Mouse (Mus musculus) kidney, adult 8-10 months (tissue): ENCODE measurements at regions not wholly inside any gene's neighbourhood (a gene's known extent, or its start where the extent isn't known, plus 50 kb on each side); places are given as distances from the start of the nearest gene placed in this dataset.

ENCODE experiments used
- DNase-seq, 2 experiments: peaks; one replicate each; pipeline ENCODE4 v3.0.0; 2022

DNA sequence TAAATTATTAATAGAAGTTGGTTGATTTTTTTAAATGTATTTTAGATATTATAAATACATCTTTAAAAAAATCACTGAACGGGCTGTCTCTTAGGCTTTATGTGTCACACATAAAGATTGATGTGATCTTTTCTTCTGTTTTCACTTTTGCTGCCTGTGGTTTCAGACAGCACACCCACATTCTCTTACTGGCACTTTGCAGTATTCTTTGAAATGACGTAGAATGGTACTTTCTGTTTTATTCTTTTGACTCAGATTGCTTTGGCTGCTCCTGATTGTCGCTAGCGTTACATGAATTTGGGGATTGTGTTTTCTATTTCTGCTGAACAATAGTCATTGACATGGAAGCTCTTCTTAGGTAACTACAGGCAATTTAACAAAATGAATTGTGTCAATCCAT lies 415.4 kb upstream of the Rag2 start:
- no peak for DNase-seq

DNA sequence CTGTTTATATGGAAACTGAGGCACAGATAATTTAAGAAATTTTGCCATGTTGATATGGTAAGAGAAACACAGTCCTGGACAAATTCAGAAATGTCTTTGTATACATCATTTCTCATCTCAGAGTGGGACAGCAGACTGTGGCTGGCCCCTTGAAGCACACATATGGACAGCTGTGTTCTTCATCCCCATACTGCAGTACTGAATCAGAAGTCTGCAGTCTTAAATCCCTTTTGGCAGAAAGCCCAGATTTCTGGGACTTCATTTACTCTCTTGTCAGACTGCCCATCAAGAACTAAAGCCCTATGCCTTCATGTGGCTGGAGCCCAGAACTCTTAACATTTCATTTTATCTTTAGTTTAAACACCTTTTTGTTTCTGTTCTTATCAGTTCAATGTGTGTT lies 403.8 kb upstream of the Rag2 start:
- no peak for DNase-seq

DNA sequence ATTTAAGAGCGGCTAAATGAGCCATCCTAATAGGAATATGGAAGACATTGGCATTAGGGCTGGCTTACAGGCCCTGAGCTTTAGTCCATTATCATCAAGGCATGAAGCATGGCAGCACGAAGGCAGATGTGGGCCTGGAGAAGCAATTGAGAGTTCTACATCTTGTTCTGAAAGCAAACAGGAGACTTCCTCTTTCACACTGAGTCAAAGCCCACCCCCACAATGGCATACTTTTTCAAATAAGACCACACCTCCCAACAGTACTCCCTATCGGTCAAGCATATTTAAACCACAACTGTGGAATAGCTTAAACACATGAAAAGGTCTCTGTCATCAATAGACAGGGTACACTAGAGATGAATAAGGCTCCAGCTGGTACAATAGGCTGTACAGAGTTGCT lies 381.5 kb upstream of the Rag2 start:
- no peak for DNase-seq

DNA sequence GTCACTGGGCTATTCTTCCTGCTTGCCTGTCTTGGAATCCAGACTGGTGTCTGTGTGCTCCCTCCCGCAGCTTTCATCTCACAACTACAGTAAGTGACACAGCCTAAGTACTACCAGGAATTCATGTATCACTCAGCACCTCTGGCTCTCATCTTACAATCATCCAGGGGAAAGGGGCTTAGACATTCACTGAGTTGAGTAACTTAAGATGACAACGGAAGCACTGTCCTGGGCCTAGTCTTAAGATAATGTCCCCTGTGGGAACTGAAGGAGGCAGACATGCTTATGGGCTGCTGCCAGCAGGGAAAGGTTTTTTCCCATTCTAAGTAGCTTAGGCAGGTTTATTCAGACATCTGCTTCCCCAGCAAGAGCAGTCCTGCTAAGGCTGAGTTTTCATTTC lies 377.4 kb upstream of the Rag2 start:
- DNase-seq, result no peak

DNA sequence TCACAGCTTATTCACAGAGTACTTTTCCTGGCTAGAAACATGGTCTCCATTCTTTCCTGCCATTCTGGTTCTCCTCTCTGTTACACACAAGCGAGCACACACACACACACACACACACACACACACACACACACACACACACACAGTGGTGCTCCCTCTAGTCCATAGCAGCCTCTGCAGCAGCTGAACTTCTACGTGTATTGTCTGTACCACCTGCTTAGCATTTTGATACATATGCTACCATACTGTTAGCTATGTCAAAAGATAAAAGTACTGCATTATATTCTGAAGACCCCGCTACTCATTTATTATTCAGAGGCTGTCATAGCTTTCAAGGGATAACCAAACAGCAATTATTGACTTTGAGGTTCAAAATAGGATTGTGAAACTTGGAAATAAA lies 372.3 kb upstream of the Rag2 start:
- DNase-seq, result no peak

DNA sequence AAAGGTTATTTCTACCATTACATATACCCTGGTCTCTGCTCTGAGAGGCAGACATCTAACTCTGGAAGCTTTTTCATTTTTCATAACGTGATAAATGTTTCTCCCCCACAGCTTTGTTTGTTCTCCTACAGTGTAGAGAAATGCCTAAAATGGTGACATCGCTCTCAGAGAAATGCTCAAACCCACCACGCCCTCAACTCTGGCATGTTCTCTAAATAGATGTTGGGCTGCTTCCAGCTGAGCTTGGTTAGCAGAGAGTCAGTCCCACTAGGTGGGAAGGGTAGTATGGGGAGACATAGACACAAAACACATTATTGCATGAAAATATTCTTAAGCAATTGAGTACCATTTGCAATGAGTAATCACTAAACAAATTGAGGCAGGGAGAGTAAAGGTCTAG lies 368.1 kb upstream of the Rag2 start:
- DNase-seq, result no peak

DNA sequence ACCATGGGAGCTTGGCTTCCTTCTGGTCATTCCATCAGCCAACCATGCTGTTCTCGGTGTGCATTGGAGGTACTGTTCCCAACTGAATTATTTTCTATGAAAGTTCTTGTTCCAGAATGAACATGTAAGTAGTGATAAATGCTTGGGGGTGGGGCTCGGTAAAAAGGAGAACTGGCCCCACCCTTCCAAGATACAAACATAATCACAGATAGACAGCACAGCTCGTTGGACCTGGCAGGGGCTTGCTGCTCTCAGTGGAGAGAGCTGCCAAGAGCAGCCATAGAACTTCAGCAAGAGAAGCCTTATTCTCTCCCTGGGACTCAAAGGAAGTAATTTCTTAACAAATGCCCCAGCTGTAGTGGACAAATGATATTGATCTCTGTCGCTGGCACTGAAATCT lies 360.6 kb upstream of the Rag2 start:
- DNase-seq, result no peak

DNA sequence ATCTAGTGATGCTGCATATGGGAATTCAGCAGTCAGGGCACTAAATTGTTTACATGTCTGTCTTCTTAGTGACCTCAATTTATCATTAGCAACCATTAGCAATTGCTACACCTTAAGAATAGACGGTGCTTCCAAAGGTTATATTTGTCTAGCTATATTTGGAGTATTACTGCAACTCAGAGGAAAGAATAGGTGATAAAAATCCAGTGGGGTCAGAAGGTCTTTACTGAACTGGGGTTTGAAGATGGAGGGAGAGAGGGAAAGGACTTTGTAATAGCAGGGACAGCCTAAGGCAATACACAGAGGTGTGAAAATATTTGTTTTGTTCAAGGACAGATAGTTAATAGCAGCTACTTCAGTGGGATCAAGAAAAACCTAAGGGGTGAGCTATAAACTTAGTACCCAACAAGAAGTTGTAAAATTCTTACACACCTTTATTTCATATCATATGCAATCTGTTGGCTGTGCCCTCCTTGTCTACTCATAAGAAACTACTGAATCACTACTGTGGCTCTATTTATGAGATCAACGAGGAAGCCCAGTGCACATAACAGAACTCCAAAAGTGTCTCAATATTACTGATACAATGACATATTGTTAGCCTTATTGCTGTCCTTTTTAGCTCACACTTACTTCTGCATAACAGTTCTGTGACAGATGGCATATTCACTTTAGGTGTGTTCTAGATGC lies 357.7 kb upstream of the Rag2 start:
- DNase-seq, result no peak

DNA sequence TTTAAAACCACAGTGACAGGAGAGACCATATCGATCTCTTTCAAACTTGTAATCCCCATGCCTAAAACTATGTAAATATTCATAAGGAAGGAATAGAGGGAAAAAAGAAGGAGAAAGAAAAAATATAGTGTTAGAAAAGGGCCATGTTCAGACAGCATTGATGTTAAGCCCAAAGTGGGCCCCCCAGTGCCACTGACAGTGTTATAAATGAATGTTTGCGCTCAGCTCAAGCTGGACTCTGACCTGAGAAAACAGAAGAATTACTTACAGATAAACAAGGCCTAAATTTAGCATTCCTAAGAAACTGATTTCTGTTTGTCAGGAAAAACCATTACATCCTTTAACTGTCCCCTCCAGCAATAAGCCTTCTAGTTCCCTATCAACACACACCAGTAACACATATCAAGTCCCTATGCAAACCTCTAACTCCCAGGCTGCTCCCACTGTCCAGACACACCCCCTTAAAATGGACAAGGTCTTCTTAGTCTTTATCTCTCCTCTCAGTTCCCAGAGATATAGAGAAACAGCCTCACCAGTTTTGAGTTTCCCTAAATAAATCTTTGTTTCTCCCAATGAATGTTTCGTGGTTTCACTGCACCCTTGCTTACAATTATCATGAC lies 350.4 kb upstream of the Rag2 start:
- DNase-seq, result no peak

DNA sequence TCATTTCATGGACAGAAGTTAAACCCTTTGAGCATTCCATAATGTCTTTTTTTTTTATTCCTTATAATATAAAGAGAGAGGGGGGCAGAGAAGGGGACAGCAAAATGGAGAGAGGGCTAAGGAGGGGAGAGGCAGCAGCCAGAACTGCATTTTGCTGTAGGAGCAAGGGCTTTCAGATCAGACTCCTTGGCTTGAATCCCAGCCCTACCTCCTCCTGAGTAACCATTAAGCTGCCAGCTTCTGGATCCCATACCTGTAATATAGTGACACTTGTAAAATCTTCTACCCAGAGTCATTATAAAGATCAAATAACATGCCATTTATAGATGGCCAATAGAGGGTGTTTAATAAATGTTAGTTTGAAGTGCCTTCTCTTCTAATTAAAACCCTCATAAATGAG lies 339.6 kb upstream of the Rag2 start:
- no peak for DNase-seq

DNA sequence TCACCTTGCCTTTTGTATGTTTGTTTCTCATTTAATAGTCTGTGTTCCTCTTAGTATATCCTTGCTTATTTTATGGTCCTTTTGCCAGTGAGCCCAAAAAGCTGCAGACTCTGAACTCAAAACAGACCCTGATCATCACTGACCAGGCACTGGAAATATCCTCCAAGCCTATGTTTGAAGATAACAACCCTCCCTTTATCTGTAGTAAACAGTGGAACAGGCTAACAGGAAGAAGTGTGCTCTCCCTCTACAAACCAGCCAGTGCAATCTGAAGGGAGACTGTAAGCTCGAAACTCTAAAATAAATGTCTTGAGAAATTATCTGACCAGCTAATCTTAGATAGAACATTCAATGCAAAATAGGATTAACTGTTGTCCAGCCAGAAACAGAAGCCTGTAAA lies 336.4 kb upstream of the Rag2 start:
- no peak for DNase-seq

DNA sequence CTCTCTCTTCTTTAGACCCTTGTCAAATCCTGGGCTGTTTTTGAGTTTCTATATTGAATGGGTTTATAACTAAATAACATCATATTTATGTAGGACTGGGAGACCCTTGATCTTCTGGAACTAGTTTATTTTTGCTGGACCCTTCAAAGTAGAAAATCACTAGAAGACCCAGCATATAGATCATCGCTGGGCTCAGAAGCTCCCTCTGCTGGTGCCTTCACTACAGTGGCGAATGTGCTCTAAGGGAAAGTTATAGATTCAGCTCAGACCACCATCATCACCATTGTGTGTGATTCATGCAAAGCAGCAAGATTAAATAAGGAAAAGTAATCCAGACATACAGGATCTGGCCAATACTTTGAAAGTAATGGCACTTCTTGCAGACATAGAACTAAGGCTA lies 335.4 kb upstream of the Rag2 start:
- DNase-seq, result no peak

DNA sequence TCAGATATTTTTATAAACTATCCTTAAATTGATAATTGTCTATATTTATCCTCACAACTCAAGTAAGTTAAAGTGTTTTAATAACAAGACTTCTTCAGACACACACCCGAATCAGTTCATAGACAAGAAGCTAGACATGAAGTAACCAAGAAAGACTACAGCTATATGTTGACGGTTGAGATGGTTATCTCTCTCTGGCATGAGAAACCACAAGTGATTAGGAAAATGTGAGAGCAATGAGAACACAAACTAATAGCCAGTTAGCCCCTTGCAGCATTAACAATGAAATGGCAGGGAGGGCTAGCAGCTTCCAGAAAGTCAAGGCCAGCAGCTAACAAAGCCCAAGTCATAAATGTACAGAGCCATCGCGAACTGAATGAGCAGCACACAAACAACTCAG lies 333.8 kb upstream of the Rag2 start:
- no peak for DNase-seq

DNA sequence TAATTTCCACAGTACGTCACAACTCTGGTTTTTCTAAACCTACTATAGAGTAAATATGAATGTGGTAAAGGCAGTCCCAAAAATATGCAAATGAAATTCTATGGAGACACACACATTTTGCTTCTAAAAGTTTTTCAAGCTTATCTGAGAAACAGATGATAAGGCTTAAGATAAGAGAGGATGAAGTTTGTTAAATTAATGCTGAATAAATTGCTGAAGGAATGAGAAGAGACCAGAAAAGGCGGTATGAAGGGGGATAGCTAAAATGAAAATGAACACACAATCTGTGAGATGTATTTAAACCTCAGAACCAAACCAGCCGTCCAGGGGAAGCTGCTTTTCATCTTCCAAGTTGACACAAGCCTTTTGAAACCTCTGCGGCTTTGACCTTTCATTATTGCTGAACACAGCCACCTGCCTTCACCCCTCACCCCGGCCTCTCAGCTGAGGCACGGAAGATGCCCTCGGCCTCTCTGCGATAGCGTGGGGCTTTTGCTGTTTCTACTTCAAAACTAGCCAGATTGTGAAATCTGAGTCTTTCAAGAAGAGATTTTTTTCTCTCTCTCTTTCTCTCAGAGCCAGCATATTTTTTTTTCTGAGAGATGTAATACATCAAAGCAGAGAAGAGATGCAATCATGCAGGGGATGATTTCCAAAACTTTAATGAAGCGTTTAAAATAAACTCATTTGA lies 328.7 kb upstream of the Rag2 start:
- no peak for DNase-seq

DNA sequence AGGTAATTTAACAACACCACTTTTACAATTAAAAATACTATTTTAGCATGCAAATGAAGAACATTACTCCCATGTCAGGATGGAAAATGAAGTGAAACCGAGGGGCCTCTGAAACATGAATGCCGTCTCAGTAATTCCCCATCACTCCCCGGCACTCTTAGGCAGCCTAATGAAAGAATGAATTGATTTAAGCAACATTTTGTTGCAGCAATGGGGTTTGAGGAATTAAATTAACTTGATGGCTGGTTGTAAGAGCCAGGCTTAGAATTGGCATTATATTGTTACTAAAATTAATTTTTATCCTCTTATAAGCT lies 328.2 kb upstream of the Rag2 start:
- no peak for DNase-seq

DNA sequence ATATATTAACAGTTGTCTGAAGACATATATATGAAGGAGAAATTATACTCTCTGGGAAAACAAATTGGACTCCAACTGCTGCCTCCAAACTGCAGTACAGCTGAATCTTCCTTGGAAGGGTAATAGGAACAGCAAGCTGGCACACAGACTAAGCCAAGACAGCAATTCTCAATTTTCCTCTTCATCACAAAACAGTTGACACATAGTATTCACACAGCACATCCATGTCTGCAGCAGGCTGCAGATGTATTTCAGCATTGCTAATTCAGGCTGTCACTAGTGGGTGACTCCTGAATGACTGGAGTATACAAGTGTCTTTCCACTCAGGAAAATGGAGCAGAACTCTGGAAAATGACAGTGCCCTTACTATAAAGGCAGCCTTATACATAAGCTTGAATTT lies 327.7 kb upstream of the Rag2 start:
- no peak for DNase-seq

DNA sequence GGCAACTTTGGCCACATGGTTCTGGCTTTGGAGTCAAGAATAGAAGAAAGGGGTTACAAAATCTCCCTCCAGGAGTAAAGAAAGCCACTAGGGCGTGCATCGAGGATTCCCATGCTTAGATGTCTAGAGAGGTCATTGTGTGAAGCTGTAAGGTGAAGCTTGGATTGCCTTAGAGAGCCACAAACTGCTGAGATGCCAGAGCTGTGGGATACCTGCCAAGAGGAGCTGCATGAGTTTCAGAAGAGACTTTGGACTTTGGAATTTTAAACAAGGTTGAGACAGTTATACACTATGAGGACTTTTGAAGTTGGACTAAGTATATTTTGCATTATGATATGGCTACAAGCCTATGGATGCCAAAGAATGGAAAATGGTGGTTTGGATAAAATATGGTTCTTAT lies 325.4 kb upstream of the Rag2 start:
- DNase-seq, result peak; percentile 38 to 62

DNA sequence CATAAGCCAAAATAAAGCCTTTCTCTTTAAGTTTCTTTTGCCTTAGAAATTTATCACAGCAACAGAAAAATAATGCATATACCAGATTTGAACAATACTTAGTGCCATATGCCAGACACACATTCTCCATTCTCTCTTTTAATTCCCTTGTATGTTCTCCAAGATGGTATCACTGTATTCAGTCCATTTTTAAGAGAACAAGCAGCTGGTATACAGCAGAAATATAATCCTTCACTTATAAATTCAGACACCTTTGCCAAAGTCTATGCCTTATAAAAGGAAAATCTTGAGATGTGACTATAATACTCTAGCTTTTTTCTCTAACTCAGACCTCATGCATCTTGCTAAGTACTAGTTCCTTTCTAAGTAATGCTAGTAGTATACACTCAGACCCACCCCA lies 324.4 kb upstream of the Rag2 start:
- no peak for DNase-seq

DNA sequence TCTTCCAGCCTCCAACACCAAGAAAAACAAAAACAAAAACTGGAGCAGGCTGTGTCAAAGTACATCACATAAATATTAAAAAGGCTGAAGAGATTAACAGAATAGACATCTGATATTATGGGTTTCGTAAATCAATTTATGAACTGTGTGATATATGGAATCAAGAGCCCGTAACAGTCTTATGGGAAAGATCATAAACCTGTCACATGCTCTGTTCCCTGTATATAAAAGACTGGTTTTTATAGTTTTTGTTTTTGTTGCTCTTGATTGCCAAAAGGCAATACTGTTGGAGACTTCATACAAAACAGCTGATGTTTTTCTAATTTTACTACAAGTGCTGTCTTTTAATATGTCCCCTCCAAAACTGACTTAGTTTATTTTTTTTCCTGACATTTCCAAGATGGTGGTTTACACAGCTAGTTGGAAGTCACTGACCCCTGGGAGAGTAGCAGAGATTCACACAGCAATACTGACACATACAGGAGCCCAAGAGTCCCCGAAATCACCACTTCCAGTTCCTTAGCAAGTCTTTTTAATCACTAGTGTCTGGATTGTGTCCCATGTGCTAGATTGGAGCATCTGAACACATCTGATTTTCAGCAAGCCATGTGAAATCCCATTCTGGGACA lies 303.1 kb upstream of the Rag2 start:
- no peak for DNase-seq

DNA sequence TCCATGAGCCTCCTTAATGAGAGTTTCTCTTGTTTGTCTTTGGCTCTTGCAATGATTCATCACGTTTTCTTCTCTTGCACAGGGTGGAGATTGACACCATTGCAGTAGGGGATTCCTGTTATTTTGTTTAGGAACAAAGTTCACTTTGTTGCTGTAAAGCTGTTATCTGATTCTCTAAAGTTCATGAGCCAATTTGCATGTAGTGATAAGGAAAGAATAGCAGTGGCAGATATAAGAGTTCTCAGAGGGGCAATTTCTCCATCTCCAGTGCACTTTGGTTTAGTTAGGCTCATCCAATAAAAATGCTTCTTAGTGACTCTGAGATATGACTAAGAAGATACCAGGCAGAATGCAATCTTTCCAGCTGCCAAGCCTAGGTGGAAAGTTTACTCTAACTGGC lies 267.8 kb upstream of the Rag2 start:
- no peak for DNase-seq

DNA sequence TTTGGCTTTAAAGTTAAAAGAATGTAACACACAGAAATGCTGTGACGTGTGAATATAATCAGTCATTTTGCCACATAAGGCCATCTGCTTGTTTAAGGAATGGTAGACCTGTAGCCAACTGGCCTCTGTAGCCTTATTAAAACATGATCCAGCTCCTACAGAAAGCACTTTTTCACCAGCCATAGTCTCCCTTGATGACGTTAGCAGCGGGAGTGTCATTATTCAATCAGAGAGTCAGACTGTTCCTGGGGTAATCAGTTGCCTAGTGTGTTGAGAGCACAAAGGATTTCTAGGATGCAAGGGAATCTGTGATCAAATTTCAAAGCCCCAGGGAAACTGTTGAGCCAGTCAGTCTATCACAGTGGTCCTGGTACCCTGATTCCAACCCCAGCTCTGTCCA lies 260.3 kb upstream of the Rag2 start:
- DNase-seq, result no peak

DNA sequence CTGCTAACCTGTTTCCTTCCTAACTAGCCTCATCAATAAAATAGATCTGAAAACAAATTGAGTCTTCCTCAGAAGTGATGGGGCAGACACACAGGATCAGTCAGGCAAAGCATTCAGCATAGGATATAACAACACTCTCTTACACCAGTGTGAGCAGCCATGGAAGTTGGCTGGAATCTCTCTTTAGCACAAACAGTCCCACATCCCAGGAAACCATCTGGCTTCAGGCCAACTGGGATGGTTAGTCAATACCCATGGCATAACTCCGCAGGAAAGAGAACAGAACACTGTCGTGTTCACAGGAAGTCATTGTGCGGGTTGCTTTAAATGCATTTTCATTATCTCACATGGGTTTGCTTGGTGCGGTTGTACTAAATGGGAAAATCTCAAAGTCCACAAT lies 256.2 kb upstream of the Rag2 start:
- DNase-seq, result no peak

DNA sequence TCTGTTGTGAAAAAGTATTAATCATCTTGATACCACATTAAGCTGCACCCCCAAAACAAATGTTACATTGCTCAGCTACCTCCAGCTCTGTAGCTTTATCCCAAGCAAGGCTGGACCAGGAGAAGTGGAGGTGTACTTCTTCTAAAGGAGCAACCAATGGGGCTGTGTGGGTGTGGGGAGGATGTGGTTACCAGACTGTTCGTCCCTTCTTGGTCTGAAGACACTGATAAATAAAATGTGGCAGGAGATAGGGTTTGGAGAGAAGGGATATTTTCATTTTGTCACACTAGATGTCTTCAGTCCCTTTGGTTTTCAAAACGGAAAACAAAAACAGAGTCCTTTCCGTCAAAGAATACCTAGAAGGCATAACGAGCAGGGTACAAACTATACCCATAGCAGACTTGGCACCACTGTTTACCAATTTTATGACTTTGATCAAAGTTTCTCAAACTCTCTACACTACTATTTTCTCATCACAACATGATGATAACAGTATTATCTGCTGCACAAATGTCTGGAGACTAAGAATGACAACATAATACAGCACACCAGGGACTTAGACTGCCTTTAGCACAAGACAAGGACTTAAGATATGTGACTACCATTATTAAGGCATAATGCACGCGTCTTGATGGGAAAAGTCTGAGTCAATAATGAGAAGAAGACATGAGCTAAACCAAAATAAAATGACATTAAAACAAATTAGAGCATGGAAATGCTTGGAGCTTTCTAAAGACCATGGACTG lies 253.4 kb upstream of the Rag2 start:
- DNase-seq, result no peak
